Mouse (Mus musculus) neural tube, embryonic 11.5 days (tissue): ENCODE data around the gene Stoml1. TPM values are rescaled to one million over a fixed set of nuclear protein-coding genes. Genes with fewer than 3 reads are reported as not detected.

Source experiments
- ATAC-seq: fragments of 200-750 bp; cut with Nextera tagmentation; 2 replicates; pipeline ENCODE4 v1.8.0; 2017; ENCODE audit warnings: moderate number of reproducible peaks, mild to moderate bottlenecking, moderate TSS enrichment, moderate library complexity; ENCODE audit not compliant: insufficient read depth, low FRiP score, low TSS enrichment
- DNase-seq: peaks from one replicate; pipeline ENCODE4 v3.0.0-alpha.2; 2015; ENCODE audit warnings: low spot score
- H3K27ac ChIP-seq: fragments of 300-500 bp; sonication (generic); 2 replicates; pipeline ENCODE4 v1.5.1; 2014; ENCODE audit warnings: low read depth, mild to moderate bottlenecking, low read length
- H3K27me3 ChIP-seq: fragments of 300-500 bp; sonication (generic); 2 replicates; pipeline ENCODE4 v1.6.1; 2014; ENCODE audit warnings: mild to moderate bottlenecking, low read length, mixed read lengths; ENCODE audit not compliant: control insufficient read depth, insufficient read depth
- H3K36me3 ChIP-seq: fragments of 300-500 bp; sonication (generic); 2 replicates; pipeline ENCODE4 v1.6.1; 2014; ENCODE audit warnings: mild to moderate bottlenecking, low read length, moderate library complexity, mixed read lengths; ENCODE audit not compliant: control insufficient read depth, insufficient read depth
- H3K4me1 ChIP-seq: fragments of 300-500 bp; sonication (generic); 2 replicates; pipeline ENCODE4 v1.6.1; 2014; ENCODE audit warnings: low read length, mixed read lengths; ENCODE audit not compliant: control insufficient read depth, insufficient read depth
- H3K4me2 ChIP-seq: fragments of 300-500 bp; sonication (generic); 2 replicates; pipeline ENCODE4 v1.6.1; 2014; ENCODE audit warnings: low read depth, mild to moderate bottlenecking, moderate library complexity
- H3K4me3 ChIP-seq: fragments of 300-500 bp; sonication (generic); 2 replicates; pipeline ENCODE4 v1.5.1; 2014; ENCODE audit warnings: low read depth, low read length
- H3K9ac ChIP-seq: fragments of 300-500 bp; sonication (generic); 2 replicates; pipeline ENCODE4 v1.6.1; 2014; ENCODE audit warnings: mild to moderate bottlenecking, low read length
- H3K9me3 ChIP-seq: fragments of 300-500 bp; sonication (generic); 2 replicates; pipeline ENCODE4 v1.6.1; 2016; ENCODE audit warnings: low read length; ENCODE audit not compliant: control insufficient read depth
- WGBS: fragments of 180-500 bp; shearing (Covaris S2); extraction: QIAGEN DNeasy Blood & Tissue Kit; methylation state at CpG from one replicate; pipeline ENCODE4 v1.1.7; 2014; 5-methylcytosine and 5-hydroxymethylcytosine counted together
- polyA plus RNA-seq: library from polyadenylated mRNA; unstranded; fragments of >200 nt; fragmentation: Nextera tagmentation; extraction: Ambion mirVana; gene quantifications from 2 replicates; pipeline ENCODE4 v1.2.1, GENCODE M21; 2014

The Stoml1 gene
- polyA plus RNA-seq, 1 experiment from 2014 or later = 29.6 TPM

- Histone ChIP-seq H3K9ac (no peak overlapping the region), H3K36me3 (peaks cover 11% of the 10 kb centered on the region), H3K4me2 (no peak overlapping the region), H3K9me3 (no peaks in the 10 kb centered on the region), H3K4me1 (no peaks in the 10 kb centered on the region), H3K27ac (no peak overlapping the region), H3K4me3 (no peak overlapping the region), H3K27me3 (no peaks in the 10 kb centered on the region)
- WGBS = 76% methylated on average over 5 of the region's 5 CpGs
- ATAC-seq = no peak
- no peak for DNase-seq
Observed at GRCm38 (mm10) chr9:58232374-58232773, 20.6 kb upstream of the Stoml1 start.

GRCm38 (mm10) chr9:58234502-58235015, 18.4 kb upstream of the Stoml1 start:
- H3K36me3 ChIP-seq = peaks cover 5% of the 10 kb centered on the region; the same call in 1 of the 2 replicates
- 96% methylated on average over 28 of the region's 28 CpGs for WGBS
- no peak overlapping the region for H3K4me2 ChIP-seq
- H3K9ac ChIP-seq = no peak overlapping the region
- no peaks in the 10 kb centered on the region for H3K4me1 ChIP-seq
- no peaks in the 10 kb centered on the region for H3K9me3 ChIP-seq
- H3K27ac ChIP-seq = no peak overlapping the region
- no peak overlapping the region for H3K4me3 ChIP-seq
- no peaks in the 10 kb centered on the region for H3K27me3 ChIP-seq
- ATAC-seq (no peak), DNase-seq (no peak)

- H3K36me3 ChIP-seq = no peaks in the 10 kb centered on the region
- H3K4me1 ChIP-seq = 0 out of 2 replicates have a peak, but pooled peaks cover 5% of the 10 kb centered on the region
- no peaks in the 10 kb centered on the region for H3K27me3 ChIP-seq
- H3K27ac ChIP-seq = no peak overlapping the region
- 64% methylated on average over 9 of the region's 9 CpGs for WGBS
- H3K9me3 ChIP-seq = no peaks in the 10 kb centered on the region
- H3K4me2 ChIP-seq = no peak overlapping the region
- H3K4me3 ChIP-seq = no peak overlapping the region
- no peak overlapping the region for H3K9ac ChIP-seq
- ATAC-seq (no peak), DNase-seq (peak; percentile 30)
Observed at GRCm38 (mm10) chr9:58241780-58242485, 11.0 kb upstream of the Stoml1 start.

- ATAC-seq = no peak
- H3K27ac ChIP-seq = no peak overlapping the region
- H3K4me2 ChIP-seq = no peak overlapping the region
- 85% methylated on average over 5 of the region's 5 CpGs for WGBS
- no peak overlapping the region for H3K9ac ChIP-seq
- H3K9me3 ChIP-seq = no peaks in the 10 kb centered on the region
- no peak for DNase-seq
- H3K4me1 ChIP-seq = peaks cover 11% of the 10 kb centered on the region; the same call in 1 of the 2 replicates
- H3K4me3 ChIP-seq = no peak overlapping the region
- no peaks in the 10 kb centered on the region for H3K36me3 ChIP-seq
- no peaks in the 10 kb centered on the region for H3K27me3 ChIP-seq
Observed at GRCm38 (mm10) chr9:58242696-58243095, 10.3 kb upstream of the Stoml1 start.

GRCm38 (mm10) chr9:58243696-58244095, 9.3 kb upstream of the Stoml1 start:
- 86% methylated on average over 6 of the region's 6 CpGs for WGBS
- no peak overlapping the region for H3K4me3 ChIP-seq
- H3K9me3 ChIP-seq = no peaks in the 10 kb centered on the region
- H3K36me3 ChIP-seq = no peaks in the 10 kb centered on the region
- H3K9ac ChIP-seq = no peak overlapping the region
- DNase-seq = no peak
- peaks cover 11% of the 10 kb centered on the region; the same call in 1 of the 2 replicates for H3K4me1 ChIP-seq
- ATAC-seq = no peak
- no peaks in the 10 kb centered on the region for H3K27me3 ChIP-seq
- H3K27ac ChIP-seq = no peak overlapping the region
- H3K4me2 ChIP-seq = no peak overlapping the region

DNA sequence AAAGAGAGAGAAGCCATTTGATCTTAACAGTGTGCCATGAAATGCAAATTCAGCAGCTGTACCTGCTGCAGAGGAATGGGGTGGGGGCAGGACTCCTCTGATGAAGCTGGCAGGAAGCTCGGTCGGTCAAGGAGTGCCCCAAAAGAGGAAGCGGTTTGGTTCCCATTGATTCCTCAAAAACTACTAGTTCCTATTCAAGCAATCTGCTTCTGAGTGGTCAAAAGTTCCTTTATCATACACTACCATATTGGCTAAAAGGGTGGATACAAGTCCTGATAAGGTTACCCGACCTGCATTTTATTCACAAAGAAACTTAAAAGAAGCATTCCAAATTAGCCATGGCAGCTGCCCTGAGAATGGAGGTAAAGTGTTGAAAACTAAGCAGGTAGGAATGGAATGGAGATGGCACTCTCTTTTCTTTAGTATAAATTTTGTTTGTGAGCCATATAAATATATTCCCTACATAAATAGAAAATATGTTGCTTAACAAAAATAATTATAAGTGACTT, 6.8 kb upstream of the Stoml1 start:
- no peak overlapping the region for H3K4me3 ChIP-seq
- 52% methylated on average over 4 of the region's 4 CpGs for WGBS
- no peaks in the 10 kb centered on the region for H3K9me3 ChIP-seq
- no peak overlapping the region for H3K9ac ChIP-seq
- no peaks in the 10 kb centered on the region for H3K27me3 ChIP-seq
- no peak for ATAC-seq
- DNase-seq = no peak
- no peaks in the 10 kb centered on the region for H3K36me3 ChIP-seq
- no peak overlapping the region for H3K4me2 ChIP-seq
- peaks cover 14% of the 10 kb centered on the region; the same call in 1 of the 2 replicates for H3K4me1 ChIP-seq
- no peak overlapping the region for H3K27ac ChIP-seq

DNA sequence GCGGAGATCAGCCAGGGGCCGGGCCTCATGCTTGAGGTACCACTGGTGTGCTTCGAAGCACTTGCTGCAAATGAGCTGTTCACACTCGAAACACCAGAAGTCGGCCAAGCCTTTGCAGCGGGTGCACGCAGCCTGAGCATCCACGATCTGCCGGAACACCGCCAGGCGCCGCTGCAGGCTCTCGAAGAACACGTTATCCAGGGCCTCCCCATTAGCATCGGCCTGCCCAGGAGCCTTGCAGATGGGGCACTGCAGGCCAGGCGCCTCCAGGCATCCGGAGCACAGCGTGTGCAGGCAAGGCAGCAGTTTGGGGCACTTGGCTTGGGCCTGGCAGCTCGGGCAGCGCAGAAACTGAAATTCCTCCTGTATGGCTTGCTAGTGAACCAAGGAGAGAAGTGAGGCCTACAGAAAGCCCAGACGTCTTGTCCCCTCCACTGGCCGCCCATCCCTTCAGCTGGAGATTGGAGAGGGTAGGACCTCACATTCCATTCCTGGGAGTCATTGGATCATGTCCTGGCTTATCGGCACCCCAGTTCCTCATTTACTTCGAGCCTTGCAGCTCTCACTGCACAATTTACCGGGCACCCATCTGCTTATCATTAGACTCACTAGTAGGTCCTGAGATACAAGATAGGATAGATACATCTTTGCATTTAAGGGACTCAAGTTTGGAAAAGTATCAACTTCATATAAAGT, 5.8 kb upstream of the Stoml1 start:
- Histone ChIP-seq H3K4me1 (peaks cover 14% of the 10 kb centered on the region; the same call in 1 of the 2 replicates), H3K36me3 (no peaks in the 10 kb centered on the region), H3K4me2 (peak overlapping the region; percentile 39), H3K27ac (no peak overlapping the region), H3K4me3 (0 out of 2 replicates have a peak overlapping the region, but pooled peaks have one; percentile 2), H3K27me3 (no peaks in the 10 kb centered on the region), H3K9me3 (no peaks in the 10 kb centered on the region), H3K9ac (peak overlapping the region; percentile 46)
- peak; percentile 88 for DNase-seq
- WGBS = 13% methylated on average over 25 of the region's 25 CpGs
- no peak for ATAC-seq

GRCm38 (mm10) chr9:58248746-58249413, 4.1 kb upstream of the Stoml1 start:
- Histone ChIP-seq H3K9me3 (no peaks in the 10 kb centered on the region), H3K36me3 (no peaks in the 10 kb centered on the region), H3K4me1 (peaks cover 17% of the 10 kb centered on the region; the same call in 1 of the 2 replicates), H3K9ac (peak overlapping the region; percentile 43), H3K27me3 (no peaks in the 10 kb centered on the region), H3K27ac (no peak overlapping the region), H3K4me3 (peak overlapping the region; percentile 38), H3K4me2 (peak overlapping the region; percentile 45)
- no peak for DNase-seq
- no peak for ATAC-seq
- WGBS = 43% methylated on average over 7 of the region's 7 CpGs
